Mouse (Mus musculus) left cerebral cortex, adult 18-20 months (tissue): ENCODE measurements around the gene Lrrfip1. TPM values are rescaled to one million over a fixed set of nuclear protein-coding genes. Genes with fewer than 3 reads are reported as not detected.
A peak's percentile ranks its signal among the peaks of the same experiment; 100 is the strongest.

Experiments used
- DNase-seq, 2 experiments: peaks; one replicate each; pipeline ENCODE4 v3.0.0; 2021 to 2022; ENCODE audit warnings: low spot score in 2 of 2, mixed read lengths in 1 of 2
- total RNA-seq, 2 experiments: library from RNA; stranded (reverse); gene quantifications; 2 replicates each; pipeline ENCODE4 v1.2.3; 2021

Lrrfip1 gene
- total RNA-seq, 2 experiments from 2014 or later, result 71.0 to 74.6 TPM

DNA sequence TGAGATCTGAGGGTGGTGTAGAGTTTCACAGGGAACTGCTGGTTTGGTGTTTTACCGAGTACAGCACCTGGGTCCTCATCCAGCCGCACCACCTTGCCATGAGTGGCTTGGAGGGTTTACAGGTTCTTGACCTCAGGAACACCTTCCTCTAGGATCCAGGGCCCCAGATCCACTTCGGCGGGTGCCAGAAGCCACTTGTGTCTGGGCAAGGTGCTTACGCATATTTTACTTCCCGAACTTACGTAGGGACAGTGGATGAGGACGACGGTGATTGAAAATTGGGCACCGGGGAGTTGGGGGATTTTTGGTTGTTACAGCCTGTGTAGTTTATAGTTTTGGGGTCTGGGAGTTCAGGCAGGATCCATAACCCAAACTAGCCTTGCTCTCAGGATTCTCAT is 55.5 kb downstream of the Lrrfip1 start:
- DNase-seq, result no peak

DNA sequence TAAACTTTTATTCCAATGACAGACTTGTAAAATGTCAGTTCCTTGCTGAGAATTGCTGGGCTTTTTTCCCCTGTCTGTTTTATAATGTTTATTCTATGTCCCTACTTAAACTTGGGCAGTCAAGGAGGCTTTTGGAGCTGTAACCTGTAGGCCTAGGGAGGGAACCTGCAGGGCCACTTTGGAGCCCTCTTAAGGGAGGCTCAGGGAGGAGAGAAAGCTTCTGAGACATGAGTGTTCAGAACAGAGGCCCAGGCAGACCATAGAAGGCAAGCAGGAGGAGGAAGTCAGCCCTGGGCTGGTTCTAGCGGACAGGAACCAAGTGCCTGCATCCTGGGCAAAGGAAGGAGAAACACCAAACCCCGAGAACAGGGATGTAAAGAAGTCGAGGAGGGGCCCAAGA is 56.3 kb downstream of the Lrrfip1 start:
- DNase-seq, result no peak

DNA sequence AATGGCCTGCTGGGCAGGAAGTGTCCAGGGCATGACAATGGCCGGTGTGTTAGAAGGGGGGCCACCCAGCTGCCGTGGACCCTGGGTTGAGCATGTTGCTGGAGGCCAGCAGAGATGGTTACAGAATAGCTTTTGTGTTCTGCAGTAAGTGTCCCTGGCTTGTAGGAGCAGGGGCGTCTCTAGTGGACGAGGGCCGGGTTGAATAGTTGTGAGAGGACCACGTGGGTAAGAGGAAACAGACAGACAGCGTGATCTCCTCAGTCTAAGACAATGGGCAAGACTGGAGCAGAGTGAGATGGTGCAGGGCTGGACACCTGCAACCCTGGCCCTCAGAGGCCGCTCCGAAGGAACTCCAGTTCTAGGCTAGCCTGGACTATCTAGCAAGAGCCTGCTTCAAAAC is 57.2 kb downstream of the Lrrfip1 start:
- no peak for DNase-seq

DNA sequence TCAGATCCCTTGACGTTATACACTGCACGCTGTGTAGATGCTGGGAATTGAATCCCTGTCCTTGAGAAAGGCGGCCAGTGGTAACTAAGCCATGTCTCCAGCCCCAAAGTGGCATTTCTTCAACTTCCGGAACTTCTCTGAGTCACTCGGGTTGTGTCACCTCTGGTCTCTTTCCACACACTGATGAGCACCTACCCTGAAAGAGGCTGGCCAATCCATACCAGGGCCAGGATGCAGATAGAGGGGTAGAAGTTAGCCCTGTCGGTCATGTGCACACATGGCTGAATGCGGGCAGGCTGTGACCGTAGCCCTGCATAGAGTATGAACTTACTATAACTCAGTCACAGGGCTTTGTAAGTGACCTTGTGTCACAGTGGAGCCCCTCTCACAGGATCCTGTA is 57.9 kb downstream of the Lrrfip1 start:
- no peak for DNase-seq

- no peak for DNase-seq
These were observed 59.0 kb downstream of the Lrrfip1 start for GRCm38 (mm10) chr1:91057311-91058245.

- DNase-seq, result no peak
These were observed 59.7 kb downstream of the Lrrfip1 start for GRCm38 (mm10) chr1:91058251-91058650.

- no peak for DNase-seq
These were observed 61.5 kb downstream of the Lrrfip1 start for GRCm38 (mm10) chr1:91059792-91060604.

- DNase-seq, result no peak
These were observed 62.6 kb downstream of the Lrrfip1 start for GRCm38 (mm10) chr1:91061105-91061504.

- peak; percentile 61 to 78 for DNase-seq
These were observed 63.8 kb downstream of the Lrrfip1 start for GRCm38 (mm10) chr1:91062363-91062762.

DNA sequence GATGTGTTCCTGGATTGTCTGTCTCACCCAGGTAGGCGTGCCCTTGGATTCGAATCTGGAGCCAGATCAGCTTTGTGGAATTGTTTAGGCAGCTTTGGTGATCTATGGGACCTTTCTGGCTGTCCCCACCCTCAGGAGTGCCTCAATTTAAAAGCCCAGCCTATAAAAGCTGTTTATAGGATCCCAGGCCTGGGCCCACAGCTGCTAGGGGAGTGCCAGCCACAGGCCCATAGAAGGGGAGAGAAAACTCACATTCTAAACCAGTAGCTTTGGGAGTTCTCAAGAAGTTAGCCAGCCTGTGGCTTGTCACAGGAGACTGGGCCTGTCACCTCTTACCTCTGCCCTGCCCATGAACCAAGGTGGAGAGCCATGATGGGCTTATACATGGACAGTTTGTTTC is 65.5 kb downstream of the Lrrfip1 start:
- no peak for DNase-seq

- DNase-seq, result peak in 1 of 2 experiments; percentile 29
These were observed 66.5 kb downstream of the Lrrfip1 start for GRCm38 (mm10) chr1:91064903-91065525.

- DNase-seq, result no peak
These were observed 67.5 kb downstream of the Lrrfip1 start for GRCm38 (mm10) chr1:91066061-91066460.

GRCm38 (mm10) chr1:91066599-91066998 is 68.1 kb downstream of the Lrrfip1 start:
- DNase-seq, result no peak

DNA sequence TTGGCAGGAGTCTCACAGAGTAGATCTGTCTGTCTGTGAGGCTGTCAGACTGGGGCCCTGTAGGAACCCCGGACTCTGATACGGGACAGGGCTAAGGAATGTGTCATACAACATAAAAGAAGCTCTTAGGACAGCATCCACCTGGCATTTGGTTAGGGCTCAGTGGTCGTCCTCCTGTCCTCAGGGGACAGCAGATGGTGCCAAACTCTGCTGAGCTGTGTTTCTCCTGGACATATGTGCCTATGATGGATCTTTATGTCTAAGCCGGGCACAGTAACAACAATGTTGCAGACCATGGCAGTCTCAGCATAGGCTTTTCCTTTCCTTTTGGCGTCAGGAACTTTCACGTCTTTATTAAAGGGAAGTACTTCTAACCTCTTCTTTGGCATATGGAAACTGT is 69.2 kb downstream of the Lrrfip1 start:
- DNase-seq, result no peak

GRCm38 (mm10) chr1:91069575-91069974 is 71.0 kb downstream of the Lrrfip1 start:
- no peak for DNase-seq

- DNase-seq, result no peak
These were observed 72.0 kb downstream of the Lrrfip1 start for GRCm38 (mm10) chr1:91070547-91070946.

DNA sequence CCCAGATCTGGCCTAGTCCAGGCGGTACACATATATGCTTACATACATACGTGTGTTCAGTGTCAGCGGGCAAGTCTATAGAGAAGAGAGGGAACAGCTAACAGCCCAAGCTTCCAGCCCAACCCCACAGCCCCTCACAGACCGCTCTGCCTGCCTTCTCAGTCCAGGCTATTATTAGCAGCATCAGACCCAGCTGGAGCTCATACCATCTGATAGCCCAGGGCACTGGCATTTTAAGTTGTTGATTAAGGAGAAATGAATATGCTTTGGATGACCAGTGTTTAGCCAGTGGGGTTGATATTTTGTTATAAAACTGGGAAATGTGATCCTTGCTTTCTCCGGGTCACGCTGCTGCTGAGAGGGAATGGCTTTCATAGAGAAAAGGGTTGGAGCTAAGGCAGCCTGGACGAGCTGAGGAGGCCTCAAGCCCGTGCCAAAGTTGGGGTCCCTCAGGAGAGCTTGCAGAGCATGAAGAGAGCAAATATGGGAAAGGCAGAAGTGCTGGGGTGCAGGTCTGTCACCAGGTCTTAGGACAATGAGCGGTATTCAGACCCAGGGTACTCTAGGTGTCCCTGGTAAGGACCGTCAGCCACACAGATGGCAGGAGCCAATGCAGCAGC is 73.2 kb downstream of the Lrrfip1 start:
- no peak for DNase-seq

DNA sequence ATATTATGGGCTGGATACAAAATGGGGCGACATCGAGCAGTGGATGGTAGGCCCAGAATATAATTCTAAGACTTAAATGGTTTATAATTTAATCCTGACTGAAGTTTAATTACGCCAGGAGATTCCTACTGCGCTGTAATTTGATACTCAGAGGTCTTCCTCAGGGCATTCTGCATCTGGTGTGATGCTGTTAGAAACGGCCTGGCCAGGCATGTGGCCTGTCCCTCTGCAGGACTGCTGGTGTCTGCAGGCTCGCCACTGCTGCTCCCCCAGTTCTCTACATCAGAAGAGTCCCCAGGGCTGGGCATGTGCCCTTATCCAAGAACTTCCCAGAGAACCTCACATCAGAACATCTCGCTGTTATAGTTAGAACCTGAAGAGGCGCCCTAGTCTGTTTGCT is 78.4 kb downstream of the Lrrfip1 start:
- DNase-seq, result no peak

DNA sequence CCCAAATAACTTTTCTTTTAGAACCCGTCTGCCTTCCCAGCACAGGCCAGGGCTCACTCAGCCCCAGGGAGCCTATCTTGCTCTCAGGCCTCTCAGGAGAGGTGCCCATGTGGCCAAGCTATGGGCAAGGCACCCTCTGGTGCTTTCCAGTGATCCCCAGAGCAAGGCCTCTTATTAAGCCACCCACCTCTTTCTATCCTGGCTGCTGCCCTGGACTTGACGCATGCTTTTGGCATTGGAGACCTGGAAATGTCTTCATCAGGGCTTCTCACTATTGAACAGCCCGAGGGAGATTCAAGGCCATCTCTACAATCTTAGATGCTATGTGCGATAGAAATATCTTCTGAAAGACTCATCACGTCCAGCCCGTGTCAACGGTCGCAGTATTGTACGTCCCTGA is 78.9 kb downstream of the Lrrfip1 start:
- no peak for DNase-seq

DNA sequence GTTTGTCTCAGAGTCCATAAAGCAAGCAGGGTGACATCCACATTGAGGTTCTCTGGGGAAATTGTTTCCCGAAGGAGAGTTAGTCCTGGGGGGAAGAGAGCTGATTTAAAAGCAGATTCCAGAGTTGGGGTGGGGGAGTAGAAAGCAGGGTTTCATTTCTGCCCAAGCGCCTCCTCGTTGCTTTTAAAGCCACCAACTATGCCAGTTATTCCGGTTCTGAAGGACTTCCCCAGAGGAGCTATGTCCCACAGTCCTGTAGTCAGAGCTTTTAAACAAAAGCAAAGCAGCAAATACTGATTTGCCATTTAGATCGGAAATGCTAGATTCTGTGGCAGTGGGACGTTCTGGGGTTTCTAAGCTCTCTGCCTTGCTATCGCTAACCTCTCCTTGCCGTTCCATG is 79.4 kb downstream of the Lrrfip1 start:
- no peak for DNase-seq

DNA sequence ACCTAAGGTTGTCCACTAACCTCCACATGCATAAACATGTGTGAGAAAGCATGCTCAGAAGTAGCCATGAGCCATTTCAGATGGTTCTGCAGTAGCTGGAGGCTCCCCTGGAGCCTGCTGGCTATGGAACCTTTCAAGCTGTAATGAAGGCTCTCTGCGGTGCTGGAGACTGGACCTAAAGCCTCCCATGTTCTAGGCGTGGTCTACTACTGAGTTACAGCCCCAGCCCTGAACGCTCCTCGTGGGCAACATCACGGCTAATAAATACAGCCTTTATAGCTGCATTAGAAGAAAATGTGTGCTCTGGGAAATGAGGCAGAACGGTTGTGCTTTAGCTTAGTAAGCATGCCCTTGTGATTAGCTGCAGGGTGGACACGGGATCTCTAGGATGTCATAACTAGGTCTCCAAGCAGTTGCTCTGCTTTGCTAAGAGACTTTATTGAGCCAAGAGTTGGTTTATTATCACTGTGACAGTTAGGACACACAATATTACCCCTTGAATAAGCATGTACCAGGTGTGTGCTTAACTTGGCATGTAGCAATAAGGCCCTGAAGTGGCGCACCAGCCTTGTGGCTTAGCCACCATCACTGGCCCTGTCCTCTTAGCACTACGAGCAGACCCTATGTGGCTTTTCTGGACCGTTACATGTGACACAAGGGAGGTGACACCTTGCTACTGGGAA is 81.3 kb downstream of the Lrrfip1 start:
- DNase-seq, result no peak
